Mouse (Mus musculus): Measurements from ENCODE around the gene Glp2r.

- TF ChIP-seq CTCF (IDR thresholded peaks at IDR 0.05; ENCODE audit: low read depth, low read length) (no peak), POLR2A (IDR thresholded peaks at IDR 0.05; ENCODE audit: extremely low read depth, insufficient read depth, low read length) (no peak)
Measured at GRCm38 (mm10) chr11:67644632-67645149, 126.3 kb downstream of the Glp2r start.
